Mouse (Mus musculus): ENCODE measurements around the gene Gprc5d. TPM values are rescaled to one million over a fixed set of nuclear protein-coding genes. Genes with fewer than 3 reads are reported as not detected.

The Gprc5d gene
- polyA plus RNA-seq, 2 experiments, result 0.10 TPM; not detected in 1

DNA sequence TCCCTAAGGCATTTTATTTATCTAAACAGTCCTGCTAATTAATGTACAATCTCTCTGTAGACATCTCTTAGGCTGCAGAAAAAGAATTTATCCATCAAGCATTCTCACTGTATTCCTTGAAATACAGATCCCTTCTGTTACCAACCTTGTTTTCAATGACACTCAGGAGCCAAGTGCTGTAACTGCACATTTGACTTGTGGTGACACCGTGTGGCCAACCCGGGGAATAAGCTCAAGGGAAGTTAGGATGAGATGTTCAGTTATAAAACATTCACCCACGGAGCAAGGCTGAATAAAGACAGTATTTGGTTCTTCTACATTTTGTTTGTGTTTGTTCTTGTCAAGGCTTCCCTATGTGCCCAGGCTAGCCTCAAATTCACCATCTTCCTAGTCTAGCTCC, 26.4 kb upstream of the Gprc5d start:
- H3K9ac ChIP-seq (ENCODE audit: low read depth, low read length, severe bottlenecking), result no peak overlapping the region
- no peaks in the 10 kb centered on the region for H3K9me3 ChIP-seq (ENCODE audit: control insufficient read depth, low read length)
- no peak overlapping the region for H3K4me3 ChIP-seq (replicated peaks; ENCODE audit: low read length)
- H3K4me1 ChIP-seq (ENCODE audit: control insufficient read depth, insufficient read depth, low read length), result peaks cover 15% of the 10 kb centered on the region
- no peak overlapping the region for H3K4me2 ChIP-seq (replicated peaks; ENCODE audit: low read depth, low read length, severe bottlenecking)
- no peaks in the 10 kb centered on the region for H3K27me3 ChIP-seq (ENCODE audit: control insufficient read depth, insufficient read depth, low read length)
- ATAC-seq (ENCODE audit: low FRiP score, low read depth) (no peak), DNase-seq (ENCODE audit: low spot score) (peak; percentile 70)
- no peaks in the 10 kb centered on the region for H3K36me3 ChIP-seq (ENCODE audit: control insufficient read depth, insufficient read depth, low read length)
- 4% methylated on average over 3 of the region's 3 CpGs for WGBS
- H3K27ac ChIP-seq (replicated peaks; ENCODE audit: low read depth, low read length), result no peak overlapping the region
- no peak for TF ChIP-seq POLR2A (IDR thresholded peaks at IDR 0.05; ENCODE audit: borderline replicate concordance, extremely low read depth, insufficient read depth, insufficient read length)

DNA sequence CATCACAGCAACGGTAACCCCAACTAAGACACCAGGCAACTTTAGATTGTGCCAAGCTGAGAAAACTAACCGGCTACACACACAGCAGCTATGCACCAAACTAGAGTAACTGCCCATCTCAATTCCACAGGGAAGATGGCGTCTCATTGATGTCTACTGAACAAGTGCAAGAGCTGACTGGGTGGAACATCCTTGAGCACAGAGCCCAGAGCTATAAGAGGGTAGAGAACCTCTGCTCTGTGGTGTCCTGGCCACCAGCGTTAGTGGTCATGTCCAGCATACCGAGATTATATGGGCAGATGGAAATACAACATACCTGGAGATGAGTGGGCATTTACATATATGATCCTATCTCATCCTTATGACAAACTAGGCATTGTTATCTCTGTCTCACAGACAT, 25.1 kb upstream of the Gprc5d start:
- no peak overlapping the region for H3K4me2 ChIP-seq (replicated peaks; ENCODE audit: low read depth, low read length, severe bottlenecking)
- no peaks in the 10 kb centered on the region for H3K27me3 ChIP-seq (ENCODE audit: control insufficient read depth, insufficient read depth, low read length)
- H3K9ac ChIP-seq (ENCODE audit: low read depth, low read length, severe bottlenecking), result no peak overlapping the region
- no peaks in the 10 kb centered on the region for H3K9me3 ChIP-seq (ENCODE audit: control insufficient read depth, low read length)
- ATAC-seq (ENCODE audit: low FRiP score, low read depth) (no peak), DNase-seq (ENCODE audit: low spot score) (no peak)
- no peak for TF ChIP-seq POLR2A (IDR thresholded peaks at IDR 0.05; ENCODE audit: borderline replicate concordance, extremely low read depth, insufficient read depth, insufficient read length)
- no peaks in the 10 kb centered on the region for H3K36me3 ChIP-seq (ENCODE audit: control insufficient read depth, insufficient read depth, low read length)
- no peak overlapping the region for H3K4me3 ChIP-seq (replicated peaks; ENCODE audit: low read length)
- 94% methylated on average over 5 of the region's 5 CpGs for WGBS
- no peak overlapping the region for H3K27ac ChIP-seq (replicated peaks; ENCODE audit: low read depth, low read length)
- peaks cover 25% of the 10 kb centered on the region for H3K4me1 ChIP-seq (ENCODE audit: control insufficient read depth, insufficient read depth, low read length)

DNA sequence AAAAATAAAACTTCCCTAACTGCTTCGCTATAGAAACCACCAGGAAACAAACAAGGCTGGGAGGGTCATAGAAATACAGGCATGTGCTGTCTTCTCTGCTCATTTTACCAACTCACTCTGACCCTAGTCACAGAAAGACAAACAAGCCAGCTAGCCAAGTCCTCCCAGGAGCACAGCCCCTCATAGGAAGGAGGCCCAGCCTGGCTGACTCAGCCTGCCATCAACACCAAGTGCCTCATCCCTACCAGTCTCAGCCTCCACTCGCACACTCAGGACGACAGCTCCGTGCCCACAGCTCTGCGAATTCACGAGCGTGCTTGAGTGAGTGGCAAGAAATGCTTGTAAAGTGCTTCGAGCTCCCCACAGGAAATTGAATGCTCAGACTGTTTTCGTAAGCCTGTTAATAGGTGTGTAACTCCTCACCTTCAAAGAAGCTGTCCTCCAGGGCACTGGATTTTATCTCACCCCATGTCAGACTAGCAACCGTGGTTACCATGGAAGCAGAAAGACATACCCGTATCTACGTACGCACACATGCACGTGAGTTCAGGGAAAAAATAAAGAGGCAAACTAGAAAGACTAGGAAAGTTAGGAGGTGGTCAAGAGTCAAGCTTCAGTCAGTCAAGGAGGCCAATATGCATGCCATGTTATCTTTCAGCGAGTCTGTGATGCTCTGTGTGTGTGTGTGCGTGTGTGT, 23.5 kb upstream of the Gprc5d start:
- H3K4me3 ChIP-seq (replicated peaks; ENCODE audit: low read length), result no peak overlapping the region
- no peak for TF ChIP-seq POLR2A (IDR thresholded peaks at IDR 0.05; ENCODE audit: borderline replicate concordance, extremely low read depth, insufficient read depth, insufficient read length)
- WGBS, result 24% methylated on average over 16 of the region's 16 CpGs
- H3K27ac ChIP-seq (replicated peaks; ENCODE audit: low read depth, low read length), result peak overlapping the region; percentile 29
- DNase-seq (ENCODE audit: low spot score) (peak; percentile 14), ATAC-seq (ENCODE audit: low FRiP score, low read depth) (0 out of 2 replicates have a peak, but pooled peaks have one; percentile 24)
- no peaks in the 10 kb centered on the region for H3K9me3 ChIP-seq (ENCODE audit: control insufficient read depth, low read length)
- H3K4me2 ChIP-seq (replicated peaks; ENCODE audit: low read depth, low read length, severe bottlenecking), result no peak overlapping the region
- peaks cover 36% of the 10 kb centered on the region for H3K4me1 ChIP-seq (ENCODE audit: control insufficient read depth, insufficient read depth, low read length)
- no peaks in the 10 kb centered on the region for H3K36me3 ChIP-seq (ENCODE audit: control insufficient read depth, insufficient read depth, low read length)
- H3K27me3 ChIP-seq (ENCODE audit: control insufficient read depth, insufficient read depth, low read length), result no peaks in the 10 kb centered on the region
- H3K9ac ChIP-seq (ENCODE audit: low read depth, low read length, severe bottlenecking), result no peak overlapping the region

DNA sequence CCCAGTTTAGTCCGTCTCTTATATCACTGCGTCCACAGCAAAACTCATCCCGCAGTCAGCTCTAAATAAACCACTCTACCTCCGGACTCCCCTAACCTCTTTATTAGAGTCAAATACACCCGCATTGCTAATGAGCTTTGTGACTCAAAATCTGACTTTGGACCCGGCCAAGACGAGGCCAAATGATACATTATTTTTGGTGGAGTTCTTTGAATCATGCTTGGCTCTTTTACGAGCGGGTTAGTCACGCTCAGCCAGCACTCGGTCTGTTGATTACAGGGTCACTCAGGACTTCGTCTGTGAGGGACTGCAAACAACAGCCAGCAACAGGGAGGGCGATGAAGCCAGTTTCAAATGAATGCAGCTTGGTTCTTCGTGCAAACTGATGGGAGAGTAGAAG, 20.7 kb upstream of the Gprc5d start:
- Histone ChIP-seq H3K4me3 (replicated peaks; ENCODE audit: low read length) (no peak overlapping the region), H3K9me3 (ENCODE audit: control insufficient read depth, low read length) (no peaks in the 10 kb centered on the region), H3K36me3 (ENCODE audit: control insufficient read depth, insufficient read depth, low read length) (no peaks in the 10 kb centered on the region), H3K4me1 (ENCODE audit: control insufficient read depth, insufficient read depth, low read length) (peaks cover 42% of the 10 kb centered on the region), H3K9ac (ENCODE audit: low read depth, low read length, severe bottlenecking) (no peak overlapping the region), H3K4me2 (replicated peaks; ENCODE audit: low read depth, low read length, severe bottlenecking) (no peak overlapping the region), H3K27ac (replicated peaks; ENCODE audit: low read depth, low read length) (no peak overlapping the region), H3K27me3 (ENCODE audit: control insufficient read depth, insufficient read depth, low read length) (no peaks in the 10 kb centered on the region)
- 55% methylated on average over 14 of the region's 14 CpGs for WGBS
- no peak for TF ChIP-seq POLR2A (IDR thresholded peaks at IDR 0.05; ENCODE audit: borderline replicate concordance, extremely low read depth, insufficient read depth, insufficient read length)
- ATAC-seq (ENCODE audit: low FRiP score, low read depth) (no peak), DNase-seq (ENCODE audit: low spot score) (no peak)

DNA sequence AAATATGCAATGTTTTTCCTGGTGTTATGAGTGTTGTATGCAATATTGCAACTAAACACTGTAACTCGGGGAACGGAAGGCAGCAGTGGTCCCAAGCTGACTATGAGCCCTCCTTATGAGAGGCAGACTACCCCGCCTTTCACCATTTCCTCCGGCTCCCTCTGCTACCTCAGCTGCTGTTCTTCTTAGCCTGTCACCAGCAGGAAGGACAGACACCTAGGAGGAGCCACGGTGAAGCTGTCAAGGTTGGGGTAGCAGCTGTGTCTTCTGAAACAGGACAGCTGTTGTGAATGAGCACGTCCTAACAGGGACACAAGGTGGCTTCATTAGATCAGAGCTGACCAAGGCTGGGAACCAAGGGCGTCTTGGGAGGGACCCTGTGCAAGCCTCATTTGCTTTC, 20.1 kb upstream of the Gprc5d start:
- Histone ChIP-seq H3K27ac (replicated peaks; ENCODE audit: low read depth, low read length) (no peak overlapping the region), H3K9me3 (ENCODE audit: control insufficient read depth, low read length) (no peaks in the 10 kb centered on the region), H3K27me3 (ENCODE audit: control insufficient read depth, insufficient read depth, low read length) (no peaks in the 10 kb centered on the region), H3K36me3 (ENCODE audit: control insufficient read depth, insufficient read depth, low read length) (no peaks in the 10 kb centered on the region), H3K4me1 (ENCODE audit: control insufficient read depth, insufficient read depth, low read length) (peaks cover 42% of the 10 kb centered on the region), H3K9ac (ENCODE audit: low read depth, low read length, severe bottlenecking) (no peak overlapping the region), H3K4me2 (replicated peaks; ENCODE audit: low read depth, low read length, severe bottlenecking) (no peak overlapping the region), H3K4me3 (replicated peaks; ENCODE audit: low read length) (no peak overlapping the region)
- DNase-seq (ENCODE audit: low spot score), result peak; percentile 14
- ATAC-seq (ENCODE audit: low FRiP score, low read depth), result no peak
- WGBS, result 53% methylated on average over 7 of the region's 7 CpGs
- TF ChIP-seq POLR2A (IDR thresholded peaks at IDR 0.05; ENCODE audit: borderline replicate concordance, extremely low read depth, insufficient read depth, insufficient read length), result no peak

Data from limb, embryonic 14.5 days (tissue).